Mouse (Mus musculus) forebrain, embryonic 16.5 days (tissue): ENCODE results near the gene Gm45711. TPM values are rescaled to one million over a fixed set of nuclear protein-coding genes. Genes with fewer than 3 reads are reported as not detected.
"Not testable (repeated sequence)": the region's sequence is repeated elsewhere in the genome, so short reads cannot be mapped to it uniquely, and the experiment has no call there.

Source experiments
- ATAC-seq: fragments of 200-750 bp; cut with Nextera tagmentation; 2 replicates; pipeline ENCODE4 v1.8.0; 2017; ENCODE audit warnings: mild to moderate bottlenecking, moderate library complexity
- H3K27ac ChIP-seq: fragments of 300-500 bp; sonication (generic); 2 replicates; pipeline ENCODE4 v1.5.1; 2014; ENCODE audit warnings: low read length, control low read depth
- H3K27me3 ChIP-seq: fragments of 300-500 bp; sonication (generic); replicated peaks from 2 replicates; pipeline ENCODE4 v1.6.1; 2014; ENCODE audit warnings: low read length; ENCODE audit not compliant: control insufficient read depth, insufficient read depth
- H3K36me3 ChIP-seq: fragments of 300-500 bp; sonication (generic); 2 replicates; pipeline ENCODE4 v1.6.1; 2014; ENCODE audit not compliant: control insufficient read depth, insufficient read depth
- H3K4me1 ChIP-seq: fragments of 300-500 bp; sonication (generic); replicated peaks from 2 replicates; pipeline ENCODE4 v1.6.1; 2014; ENCODE audit warnings: low read length; ENCODE audit not compliant: control insufficient read depth, insufficient read depth
- H3K4me2 ChIP-seq: fragments of 300-500 bp; sonication (generic); 2 replicates; pipeline ENCODE4 v1.6.1; 2014; ENCODE audit warnings: mild to moderate bottlenecking, low read length, control low read depth
- H3K4me3 ChIP-seq: fragments of 300-500 bp; sonication (generic); replicated peaks from 2 replicates; pipeline ENCODE4 v1.5.1; 2014; ENCODE audit warnings: mild to moderate bottlenecking, low read length, control low read depth
- H3K9ac ChIP-seq: fragments of 300-500 bp; sonication (generic); replicated peaks from 2 replicates; pipeline ENCODE4 v1.6.1; 2014; ENCODE audit warnings: low read depth, low read length, control low read depth
- H3K9me3 ChIP-seq: fragments of 300-500 bp; sonication (generic); 2 replicates; pipeline ENCODE4 v1.6.1; 2016; ENCODE audit warnings: low read length; ENCODE audit not compliant: control insufficient read depth
- WGBS: fragments of 180-500 bp; shearing (Covaris S2); extraction: QIAGEN DNeasy Blood & Tissue Kit; methylation state at CpG from one replicate; pipeline ENCODE4 v1.1.7; 2014; 5-methylcytosine and 5-hydroxymethylcytosine counted together
- polyA plus RNA-seq: library from polyadenylated mRNA; unstranded; fragments of >200 nt; fragmentation: Nextera tagmentation; extraction: Ambion mirVana; gene quantifications from 2 replicates; pipeline ENCODE4 v1.2.1, GENCODE M21; 2015

The Gm45711 gene
- polyA plus RNA-seq, 1 experiment from 2014 or later: not detected

GRCm38 (mm10) chr8:104333786-104334185, 23.9 kb upstream of the Gm45711 start:
- Histone ChIP-seq H3K36me3 (no peaks in the 10 kb centered on the region), H3K27me3 (no peaks in the 10 kb centered on the region), H3K4me3 (no peak overlapping the region), H3K4me2 (no peak overlapping the region), H3K9me3 (no peaks in the 10 kb centered on the region), H3K27ac (no peak overlapping the region), H3K4me1 (no peaks in the 10 kb centered on the region), H3K9ac (no peak overlapping the region)
- WGBS: 75% methylated on average over 5 of the region's 5 CpGs
- ATAC-seq: no peak

GRCm38 (mm10) chr8:104332665-104333631, 23.1 kb upstream of the Gm45711 start:
- Histone ChIP-seq H3K27ac (no peak overlapping the region), H3K36me3 (no peaks in the 10 kb centered on the region), H3K4me1 (no peaks in the 10 kb centered on the region), H3K4me3 (no peak overlapping the region), H3K9ac (no peak overlapping the region), H3K9me3 (no peaks in the 10 kb centered on the region), H3K27me3 (no peaks in the 10 kb centered on the region), H3K4me2 (no peak overlapping the region)
- no peak for ATAC-seq
- 74% methylated on average over 5 of the region's 5 CpGs for WGBS

GRCm38 (mm10) chr8:104321930-104322329, 12.0 kb upstream of the Gm45711 start, which contains the start of gene Cmtm2b:
Gene Cmtm2b, plus strand, starts transcription at chr8:104322230.
- H3K27me3 ChIP-seq, H3K4me1 ChIP-seq, H3K4me3 ChIP-seq, ATAC-seq, H3K27ac ChIP-seq, H3K9ac ChIP-seq, H3K36me3 ChIP-seq, H3K9me3 ChIP-seq, H3K4me2 ChIP-seq: not testable (repeated sequence)
- WGBS: 93% methylated on average over 12 of the region's 12 CpGs

GRCm38 (mm10) chr8:104321267-104321666, 11.4 kb upstream of the Gm45711 start, which contains the start of gene Gm11020:
Gene Gm11020, plus strand, starts transcription at chr8:104321567.
- H3K36me3 ChIP-seq, H3K9me3 ChIP-seq, H3K4me1 ChIP-seq, H3K9ac ChIP-seq, H3K4me3 ChIP-seq, ATAC-seq, H3K27ac ChIP-seq, H3K4me2 ChIP-seq, H3K27me3 ChIP-seq: not testable (repeated sequence)
- 90% methylated on average over 8 of the region's 11 CpGs for WGBS

- WGBS: 84% methylated on average over 4 of the region's 4 CpGs
- no peaks in the 10 kb centered on the region for H3K36me3 ChIP-seq
These were observed 3.4 kb upstream of the Gm45711 start for GRCm38 (mm10) chr8:104313311-104313710.

GRCm38 (mm10) chr8:104312023-104312422, 2.1 kb upstream of the Gm45711 start:
- 86% methylated on average over 3 of the region's 3 CpGs for whole genome bisulfite sequencing
- H3K9me3 ChIP-seq, ATAC-seq, H3K36me3 ChIP-seq, H3K27ac ChIP-seq, H3K4me3 ChIP-seq, H3K27me3 ChIP-seq, H3K4me2 ChIP-seq, H3K4me1 ChIP-seq, H3K9ac ChIP-seq: not testable (repeated sequence)

More at GRCm38 (mm10) chr8:104313311-104313710, 3.4 kb upstream of the Gm45711 start:
- no peaks in the 10 kb centered on the region for H3K4me1 ChIP-seq
- no peaks in the 10 kb centered on the region for H3K27me3 ChIP-seq
- H3K9me3 ChIP-seq: no peaks in the 10 kb centered on the region
- H3K4me3 ChIP-seq: no peak overlapping the region
- no peak for ATAC-seq
- H3K4me2 ChIP-seq: no peak overlapping the region
- H3K9ac ChIP-seq: no peak overlapping the region
- no peak overlapping the region for H3K27ac ChIP-seq

- not testable (repeated sequence) for ATAC-seq, H3K4me1 ChIP-seq, H3K9ac ChIP-seq, H3K4me3 ChIP-seq, H3K4me2 ChIP-seq, H3K27me3 ChIP-seq, H3K36me3 ChIP-seq, H3K9me3 ChIP-seq, H3K27ac ChIP-seq
- WGBS: 72% methylated on average over 6 of the region's 6 CpGs
These were observed 1.5 kb downstream of the Gm45711 start for GRCm38 (mm10) chr8:104308341-104308740.

GRCm38 (mm10) chr8:104304962-104305361, 4.9 kb downstream of the Gm45711 start:
- H3K4me2 ChIP-seq: no peak overlapping the region
- no peaks in the 10 kb centered on the region for H3K36me3 ChIP-seq
- H3K9me3 ChIP-seq: no peaks in the 10 kb centered on the region
- H3K27me3 ChIP-seq: no peaks in the 10 kb centered on the region
- no peak overlapping the region for H3K4me3 ChIP-seq
- 91% methylated on average over 11 of the region's 11 CpGs for WGBS
- no peak for ATAC-seq
- H3K27ac ChIP-seq: no peak overlapping the region
- H3K9ac ChIP-seq: no peak overlapping the region
- H3K4me1 ChIP-seq: no peaks in the 10 kb centered on the region; the same call in 1 of the 2 replicates

- not testable (repeated sequence) for H3K27ac ChIP-seq, ATAC-seq, H3K4me2 ChIP-seq, H3K9ac ChIP-seq, H3K27me3 ChIP-seq, H3K9me3 ChIP-seq, H3K4me3 ChIP-seq, H3K4me1 ChIP-seq, H3K36me3 ChIP-seq
- 92% methylated on average over 4 of the region's 4 CpGs for WGBS
These were observed 7.3 kb downstream of the Gm45711 start for GRCm38 (mm10) chr8:104302536-104302935.
